Mouse (Mus musculus) cerebellum, adult 2 months (tissue): ENCODE measurements around the gene Ccr8. TPM values are rescaled to one million over a fixed set of nuclear protein-coding genes. Genes with fewer than 3 reads are reported as not detected.
A peak's percentile ranks its signal among the peaks of the same experiment; 100 is the strongest.

Source experiments
- DNase-seq, 2 experiments: peaks; one replicate each; pipeline ENCODE4 v3.0.0; 2021
- H3K27ac ChIP-seq: fragments of 200-500 bp; 2 replicates; pipeline ENCODE4 v1.5.1; 2012; ENCODE audit warnings: low read length, control low read depth, inconsistent platforms; ENCODE audit not compliant: insufficient read depth
- H3K27me3 ChIP-seq: fragments of 200-500 bp; 2 replicates; pipeline ENCODE4 v1.6.1; 2012; ENCODE audit warnings: inconsistent platforms, mild to moderate bottlenecking, low read length, moderate library complexity; ENCODE audit not compliant: control insufficient read depth, insufficient read depth
- H3K4me1 ChIP-seq: fragments of 200-500 bp; 2 replicates; pipeline ENCODE4 v1.6.1; 2011; ENCODE audit warnings: low read length; ENCODE audit not compliant: control insufficient read depth, insufficient read depth
- H3K4me3 ChIP-seq: fragments of 200-500 bp; replicated peaks from 2 replicates; pipeline ENCODE3; 2011; ENCODE audit warnings: mild to moderate bottlenecking, low read depth, low read length, control low read depth; ENCODE audit not compliant: insufficient read depth
- CTCF ChIP-seq: fragments of 200-500 bp; IDR thresholded peaks from 2 replicates; pipeline ENCODE4 v1.5.1; 2011; ENCODE audit warnings: low read depth, mild to moderate bottlenecking, control low read depth, low read length, moderate library complexity, borderline replicate concordance; ENCODE audit not compliant: insufficient read depth
- POLR2A ChIP-seq: fragments of 200-500 bp; IDR thresholded peaks from 2 replicates; pipeline ENCODE4 v1.6.1; 2011; ENCODE audit warnings: low read length, control low read depth, borderline replicate concordance; ENCODE audit not compliant: insufficient read depth
- WGBS: fragments of 180-500 bp; shearing (Covaris S2); methylation state at CpG from one replicate; pipeline ENCODE4 v1.1.7; 2018; 5-methylcytosine and 5-hydroxymethylcytosine counted together
- polyA plus RNA-seq: library from polyadenylated mRNA; depleted of rRNA; stranded (reverse); fragments of >200 nt; gene quantifications from 2 replicates; pipeline ENCODE4 v1.2.3, GENCODE M21; 2012

Ccr8 gene
- polyA plus RNA-seq, 1 experiment: not detected

- under 1% methylated on average over 72 of the region's 72 CpGs for WGBS
- Histone ChIP-seq H3K27me3 (no peaks in the 10 kb centered on the region), H3K27ac (peak within 1 kb of the TSS; percentile 68), H3K4me3 (peak within 1 kb of the TSS; percentile 92), H3K4me1 (peaks cover 10% of the 10 kb centered on the region; the same call in 1 of the 2 replicates)
- TF ChIP-seq CTCF (no peak), POLR2A (peak; percentile 89)
- DNase-seq: peak; percentile 97 to 98
These were observed 35.8 kb downstream of the Ccr8 start, which contains the start of gene Rpsa for GRCm38 (mm10) chr9:120127538-120128251. TSS of gene Rpsa (plus strand) at chr9:120127689.

GRCm38 (mm10) chr9:120129276-120129675 is 37.4 kb downstream of the Ccr8 start:
- no peak for TF ChIP-seq CTCF
- TF ChIP-seq POLR2A: no peak
- Histone ChIP-seq H3K27me3 (no peaks in the 10 kb centered on the region), H3K27ac (no peak overlapping the region), H3K4me1 (peaks cover 10% of the 10 kb centered on the region; the same call in 1 of the 2 replicates), H3K4me3 (no peak overlapping the region)
- 47% methylated on average over 10 of the region's 10 CpGs for WGBS
- no peak for DNase-seq

GRCm38 (mm10) chr9:120131784-120132288 is 39.9 kb downstream of the Ccr8 start:
- Histone ChIP-seq H3K27ac (no peak overlapping the region), H3K27me3 (no peaks in the 10 kb centered on the region), H3K4me1 (peaks cover 10% of the 10 kb centered on the region; the same call in 1 of the 2 replicates), H3K4me3 (no peak overlapping the region)
- no peak for TF ChIP-seq CTCF
- TF ChIP-seq POLR2A: no peak
- no peak for DNase-seq
- 69% methylated on average over 3 of the region's 3 CpGs for WGBS

GRCm38 (mm10) chr9:120132980-120133754 is 41.3 kb downstream of the Ccr8 start:
- DNase-seq: no peak
- Histone ChIP-seq H3K27me3 (no peaks in the 10 kb centered on the region), H3K4me3 (no peak overlapping the region), H3K4me1 (peaks cover 10% of the 10 kb centered on the region; the same call in 1 of the 2 replicates), H3K27ac (no peak overlapping the region)
- 32% methylated on average over 8 of the region's 8 CpGs for WGBS
- TF ChIP-seq CTCF: no peak
- no peak for TF ChIP-seq POLR2A

GRCm38 (mm10) chr9:120133755-120134475 is 42.0 kb downstream of the Ccr8 start:
- no peak for DNase-seq
- Histone ChIP-seq H3K4me1 (peaks cover 5% of the 10 kb centered on the region; the same call in 1 of the 2 replicates), H3K27me3 (no peaks in the 10 kb centered on the region), H3K27ac (no peak overlapping the region), H3K4me3 (no peak overlapping the region)
- whole genome bisulfite sequencing: 37% methylated on average over 6 of the region's 6 CpGs
- TF ChIP-seq POLR2A (no peak), CTCF (no peak)

GRCm38 (mm10) chr9:120134529-120135160 is 42.7 kb downstream of the Ccr8 start:
- H3K4me1 ChIP-seq: no peaks in the 10 kb centered on the region; the same call in 1 of the 2 replicates
- no peak overlapping the region for H3K4me3 ChIP-seq
- no peak for DNase-seq
- no peak for TF ChIP-seq POLR2A
- no peak for TF ChIP-seq CTCF
- no peak overlapping the region for H3K27ac ChIP-seq
- H3K27me3 ChIP-seq: no peaks in the 10 kb centered on the region
- 83% methylated on average over 13 of the region's 13 CpGs for WGBS

- DNase-seq: no peak
- no peaks in the 10 kb centered on the region for H3K27me3 ChIP-seq
- H3K27ac ChIP-seq: no peak overlapping the region
- TF ChIP-seq POLR2A: no peak
- no peak for TF ChIP-seq CTCF
- H3K4me1 ChIP-seq: no peaks in the 10 kb centered on the region
- H3K4me3 ChIP-seq: no peak overlapping the region
- WGBS: 80% methylated on average over 11 of the region's 11 CpGs
These were observed 43.5 kb downstream of the Ccr8 start for GRCm38 (mm10) chr9:120135454-120135853.
